Mouse (Mus musculus): ENCODE measurements around the gene Kcnj15.

DNA sequence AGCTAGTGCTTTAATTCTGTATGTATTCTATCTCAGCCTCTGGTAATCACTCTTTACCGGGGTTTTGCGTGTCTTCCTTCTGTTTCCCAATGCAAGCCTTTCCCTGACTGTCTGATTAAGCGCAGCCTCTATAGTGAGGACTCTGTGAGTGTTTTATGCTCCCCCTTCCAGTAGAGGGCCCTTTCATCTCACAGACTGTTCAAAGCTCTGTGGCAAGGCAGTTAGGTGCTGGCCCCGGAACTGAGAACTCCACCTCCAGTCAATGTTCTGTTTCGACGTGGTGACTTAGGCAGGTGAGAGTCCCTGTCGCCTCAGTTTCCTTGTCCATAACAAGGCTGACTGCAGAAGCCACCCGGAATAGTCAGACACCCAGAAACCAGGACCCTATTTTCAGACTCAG lies 84.7 kb downstream of the Kcnj15 start:
- TF ChIP-seq EP300 (IDR thresholded peaks at IDR 0.05; ENCODE audit: insufficient read depth, low read depth, low read length) (no peak), CTCF (IDR thresholded peaks at IDR 0.05) (no peak), POLR2A (IDR thresholded peaks at IDR 0.05; ENCODE audit: insufficient read depth, low read depth, low read length) (no peak)

All from heart, adult 2 months (tissue).